Mouse (Mus musculus) embryonic stem cell, embryonic (primary cell): ENCODE measurements around the gene Prdm12.

ENCODE experiments used
- CTCF ChIA-PET, 4 experiments: fragments of 300-600 bp in 2 of 4; fragments of 350-600 bp in 2 of 4; sonication (Branson Sonifier 250); formaldehyde crosslinking; loops; one replicate each; lab custom pipeline; 2022; ENCODE audit warnings: inconsistent platforms in 2 of 4; lab: Charles Lee
- POLR2A ChIA-PET, 4 experiments: fragments of 300-600 bp in 2 of 4; fragments of 350-600 bp in 2 of 4; sonication (Branson Sonifier 250); formaldehyde crosslinking; loops; one replicate each; lab custom pipeline; 2022; ENCODE audit warnings: antibody characterized with exemption in 4 of 4, inconsistent platforms in 1 of 4; lab: Charles Lee

Gene Prdm12

DNA sequence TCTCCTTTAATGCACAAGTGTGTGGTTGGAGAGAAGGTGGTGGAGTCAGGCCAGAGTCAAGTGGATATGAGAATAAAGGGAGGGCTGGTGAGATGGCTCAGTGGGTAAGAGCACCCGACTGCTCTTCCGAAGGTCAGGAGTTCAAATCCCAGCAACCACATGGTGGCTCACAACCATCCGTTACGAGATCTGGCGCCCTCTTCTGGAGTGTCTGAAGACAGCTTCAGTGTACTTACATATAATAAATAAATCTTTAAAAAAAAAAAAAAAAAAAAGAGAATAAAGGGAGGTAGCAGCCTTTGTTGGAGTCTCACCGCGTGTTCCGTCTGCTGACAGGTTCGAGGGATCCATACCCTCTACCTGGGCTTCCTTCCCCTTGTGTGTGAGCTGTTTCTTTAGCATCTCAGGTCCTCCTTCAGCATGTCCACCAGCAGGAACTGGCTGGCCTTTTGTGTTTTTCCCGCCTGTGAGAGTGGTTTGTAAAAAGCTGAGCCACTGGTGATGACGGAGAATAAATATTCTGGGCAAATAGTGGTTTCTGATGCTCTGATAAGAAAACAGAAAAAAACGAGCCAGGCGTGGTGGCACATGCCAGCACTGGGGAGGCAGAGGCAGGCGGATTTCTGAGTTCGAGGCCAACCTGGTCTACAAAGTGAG, 41.3 kb downstream of the Prdm12 start:
- ChIA-PET POLR2A (interaction anchor here (0.6 to 4.9 kb wide), 10 partner anchors 7 to 663 kb away, joined by 3 to 30 read pairs (median 4); no protein-coding TSS in a partner anchor), CTCF (interaction anchor here (0.6 to 1.2 kb wide), 16 partner anchors 12 to 742 kb away, joined by 3 to 5 read pairs (median 3); no protein-coding TSS in a partner anchor)

- CTCF ChIA-PET = interaction anchor here in 3 of 4 experiments (0.6 to 1.2 kb wide), 9 partner anchors 25 to 740 kb away, joined by 3 to 5 read pairs (median 3); no protein-coding TSS in a partner anchor
- POLR2A ChIA-PET = interaction anchor here in 2 of 4 experiments (0.7 to 4.9 kb wide), 3 partner anchors 8 to 663 kb away, joined by 3 to 30 read pairs (median 4); no protein-coding TSS in a partner anchor
Measured at GRCm38 (mm10) chr2:31681731-31682235, 41.9 kb downstream of the Prdm12 start.

DNA sequence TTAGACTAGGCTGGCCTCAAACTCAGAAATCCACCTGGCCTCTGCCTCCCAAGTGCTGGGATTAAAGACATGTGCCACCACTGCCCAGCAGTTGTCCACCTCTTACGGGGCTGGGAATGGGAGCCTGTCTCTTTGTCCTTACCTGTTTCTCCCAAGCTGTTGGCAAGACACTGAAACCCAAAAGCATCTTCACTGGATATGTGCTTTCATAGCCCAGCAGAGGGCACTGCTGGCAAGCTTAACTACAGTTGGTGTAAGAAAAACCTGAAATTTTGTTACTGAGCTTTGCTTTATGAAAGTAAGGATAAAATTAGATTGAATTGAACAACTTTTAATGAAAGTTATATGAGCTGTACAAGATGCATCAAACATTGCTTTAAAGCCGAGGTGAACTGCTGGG, 43.8 kb downstream of the Prdm12 start:
- CTCF ChIA-PET = interaction anchor here (0.5 to 2.4 kb wide), 45 partner anchors 8 to 460 kb away, joined by 3 to 15 read pairs (median 4); partner anchors contain the start of gene Exosc2 (in 2 of the 4)
- POLR2A ChIA-PET = interaction anchor here in 3 of 4 experiments (0.6 to 4.9 kb wide), 22 partner anchors 8 to 1080 kb away, joined by 3 to 30 read pairs (median 4); partner anchors contain the start of gene Exosc2 (in 2 of the 3)

DNA sequence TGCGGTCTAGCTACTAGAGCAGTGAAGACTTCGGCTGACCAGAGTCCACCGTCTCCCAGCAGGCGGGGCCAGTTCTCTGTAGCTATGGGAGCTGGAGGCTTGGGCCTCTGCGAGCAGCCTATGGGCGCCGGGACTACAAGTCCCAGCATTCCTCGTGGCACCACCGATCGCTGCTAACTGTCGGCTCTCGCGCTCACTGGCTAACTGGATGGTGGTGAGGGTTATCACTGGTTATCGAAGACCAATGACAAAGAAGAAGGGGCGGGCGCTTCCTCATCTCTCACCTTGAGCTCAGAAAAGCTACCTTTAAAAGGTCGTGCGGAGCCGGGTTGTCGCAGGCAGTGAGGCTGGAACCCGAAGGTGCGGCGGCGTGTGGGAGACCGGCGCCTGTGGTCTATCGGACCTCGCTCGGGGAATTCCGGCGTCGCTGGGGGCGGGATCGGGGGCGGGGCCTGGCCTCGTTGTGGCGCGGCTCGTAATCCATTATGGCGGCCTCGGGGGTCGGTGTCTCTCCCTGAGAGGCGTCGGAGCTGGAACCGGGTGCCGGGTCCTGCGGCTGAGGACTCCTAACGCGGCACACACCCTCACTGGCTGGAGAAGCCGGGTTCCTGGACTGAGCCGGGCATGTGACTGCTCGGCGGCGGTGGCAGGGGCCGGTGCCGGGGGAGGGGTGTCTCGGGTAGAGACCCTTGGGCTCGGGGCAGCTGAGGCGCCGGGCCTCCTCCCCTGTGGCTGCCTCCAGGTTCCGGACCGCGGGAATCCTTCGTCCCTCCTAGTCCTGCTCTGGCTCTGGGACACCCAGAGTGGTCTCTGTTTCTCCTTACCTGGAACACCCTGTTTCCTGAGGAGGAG, 48.5 kb downstream of the Prdm12 start, which contains the start of gene Abl1:
Gene Abl1 (plus strand): TSS at position 303 of the 852 bp plus-strand sequence.
- ChIA-PET CTCF (interaction anchor here (0.6 to 2.0 kb wide), 22 partner anchors 9 to 713 kb away, joined by 3 to 14 read pairs (median 4); no protein-coding TSS in a partner anchor), POLR2A (interaction anchor here (0.6 to 2.3 kb wide), 85 partner anchors 8 to 882 kb away, joined by 3 to 22 read pairs (median 4); partner anchors contain the start of genes Exosc2 (in 4 of the 4), Ass1 (in 2 of the 4), Dpm2 (in 1 of the 4) and Fubp3 (in 1 of the 4))

GRCm38 (mm10) chr2:31689045-31689444, 49.2 kb downstream of the Prdm12 start:
- ChIA-PET POLR2A (interaction anchor here in 3 of 4 experiments (0.7 to 2.3 kb wide), 31 partner anchors 9 to 762 kb away, joined by 3 to 22 read pairs (median 4); partner anchors contain the start of genes Exosc2 (in 3 of the 3), Ass1 (in 1 of the 3), Qrfp (in 1 of the 3) and Slc25a25 (in 1 of the 3)), CTCF (interaction anchor here in 2 of 4 experiments (1.2 to 2.0 kb wide), 5 partner anchors 11 to 228 kb away, joined by 4 to 14 read pairs (median 5); no protein-coding TSS in a partner anchor)

GRCm38 (mm10) chr2:31690063-31690462, 50.2 kb downstream of the Prdm12 start:
- ChIA-PET POLR2A (interaction anchor here in 2 of 4 experiments (0.6 to 2.3 kb wide), 2 partner anchors 10 to 206 kb away, joined by 3 to 12 read pairs; no protein-coding TSS in a partner anchor), CTCF (no interaction called here)

DNA sequence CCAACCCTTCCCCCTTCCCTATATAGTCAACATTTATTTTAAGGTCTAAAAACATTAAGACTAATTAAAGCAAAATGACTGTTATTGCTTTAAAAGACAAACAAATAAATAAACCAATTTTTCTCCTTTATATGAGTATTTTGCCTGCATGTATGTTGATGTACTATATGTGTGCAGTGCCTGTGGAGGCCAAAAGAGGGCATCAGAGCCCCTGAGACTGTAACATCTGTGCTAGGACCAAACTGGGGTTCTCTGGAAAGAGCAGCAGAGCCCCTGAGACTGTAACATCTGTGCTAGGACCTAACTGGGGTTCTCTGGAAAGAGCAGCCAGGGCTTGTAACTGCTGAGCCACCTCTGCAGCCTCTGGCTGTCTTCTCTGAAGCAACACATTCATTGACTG, 58.4 kb downstream of the Prdm12 start:
- CTCF ChIA-PET = interaction anchor here in 2 of 4 experiments (0.6 to 0.8 kb wide), 4 partner anchors 20 to 436 kb away, joined by 3 to 4 read pairs (median 3); no protein-coding TSS in a partner anchor
- POLR2A ChIA-PET = interaction anchor here in 1 of 4 experiments (1.1 kb wide), 1 partner anchor 10 kb away, joined by 3 read pairs; the partner anchor contains the start of gene Abl1

- POLR2A ChIA-PET = interaction anchor here in 3 of 4 experiments (0.7 to 2.6 kb wide), 20 partner anchors 12 to 536 kb away, joined by 3 to 22 read pairs (median 4); partner anchors contain the start of genes Abl1 (in 2 of the 3) and Nup214 (in 1 of the 3)
- CTCF ChIA-PET = interaction anchor here (0.5 to 2.7 kb wide), 22 partner anchors 10 to 217 kb away, joined by 3 to 14 read pairs (median 4); partner anchors contain the start of genes Abl1 (in 2 of the 4) and Lamc3 (in 1 of the 4)
Measured at GRCm38 (mm10) chr2:31700545-31701446, 61.0 kb downstream of the Prdm12 start.

DNA sequence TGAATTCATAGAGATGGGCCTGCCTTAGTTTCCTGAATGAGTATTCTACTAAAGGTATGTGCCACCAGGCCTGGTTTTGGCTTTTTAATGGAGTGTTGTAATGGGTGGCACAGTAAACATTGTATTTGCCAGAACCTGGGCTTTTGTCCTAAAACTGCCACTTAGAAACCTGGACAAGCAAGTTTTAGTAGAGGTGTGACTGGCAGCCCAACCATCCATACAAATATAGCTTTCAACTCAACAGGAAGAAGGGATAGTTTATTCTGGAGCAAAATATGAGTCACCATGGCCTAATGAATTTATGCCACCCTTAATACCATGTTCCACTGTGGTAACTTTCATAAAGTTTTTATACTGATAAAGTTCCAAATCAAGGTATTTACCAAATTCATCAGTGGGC, 63.4 kb downstream of the Prdm12 start:
- ChIA-PET POLR2A (interaction anchor here in 1 of 4 experiments (0.6 kb wide), 1 partner anchor 16 kb away, joined by 5 read pairs; no protein-coding TSS in a partner anchor), CTCF (no interaction called here)
